Mouse (Mus musculus): Measurements from ENCODE around the gene Tspan5. TPM values are rescaled to one million over a fixed set of nuclear protein-coding genes. Genes with fewer than 3 reads are reported as not detected.

Tspan5 gene
- polyA plus RNA-seq, 1 experiment from 2014 or later, result 38.7 TPM

- Histone ChIP-seq H3K4me3 (ENCODE audit: low read depth, low read length) (no peak overlapping the region), H3K4me2 (ENCODE audit: low read depth, low read length) (peak overlapping the region; percentile 38), H3K27ac (replicated peaks; ENCODE audit: low read depth, low read length) (peak overlapping the region; percentile 79), H3K36me3 (ENCODE audit: control insufficient read depth, insufficient read depth, low read length) (no peaks in the 10 kb centered on the region), H3K9me3 (ENCODE audit: control insufficient read depth, low read length) (no peaks in the 10 kb centered on the region), H3K4me1 (ENCODE audit: control insufficient read depth, insufficient read depth, low read length) (peaks cover 27% of the 10 kb centered on the region), H3K27me3 (replicated peaks; ENCODE audit: control insufficient read depth, insufficient read depth, low read length) (no peaks in the 10 kb centered on the region), H3K9ac (ENCODE audit: low read depth, low read length) (no peak overlapping the region)
- DNase-seq (ENCODE audit: low spot score) (peak; percentile 90), ATAC-seq (ENCODE audit: low read depth) (peak; percentile 69)
- WGBS, result 39% methylated on average over 12 of the region's 12 CpGs
These were observed 122.2 kb downstream of the Tspan5 start for GRCm38 (mm10) chr3:138864166-138864648.

GRCm38 (mm10) chr3:138865271-138865670 lies 123.3 kb downstream of the Tspan5 start:
- peaks cover 19% of the 10 kb centered on the region for H3K4me1 ChIP-seq (ENCODE audit: control insufficient read depth, insufficient read depth, low read length)
- no peak for DNase-seq (ENCODE audit: low spot score)
- no peaks in the 10 kb centered on the region for H3K36me3 ChIP-seq (ENCODE audit: control insufficient read depth, insufficient read depth, low read length)
- no peak overlapping the region for H3K4me3 ChIP-seq (ENCODE audit: low read depth, low read length)
- 78% methylated on average over 5 of the region's 5 CpGs for WGBS
- no peak overlapping the region for H3K4me2 ChIP-seq (ENCODE audit: low read depth, low read length)
- no peaks in the 10 kb centered on the region for H3K9me3 ChIP-seq (ENCODE audit: control insufficient read depth, low read length)
- no peak for ATAC-seq (ENCODE audit: low read depth)
- peak overlapping the region; percentile 79 for H3K27ac ChIP-seq (replicated peaks; ENCODE audit: low read depth, low read length)
- H3K9ac ChIP-seq (ENCODE audit: low read depth, low read length), result no peak overlapping the region
- H3K27me3 ChIP-seq (replicated peaks; ENCODE audit: control insufficient read depth, insufficient read depth, low read length), result no peaks in the 10 kb centered on the region

GRCm38 (mm10) chr3:138867149-138867848 lies 125.3 kb downstream of the Tspan5 start:
- H3K36me3 ChIP-seq (ENCODE audit: control insufficient read depth, insufficient read depth, low read length), result no peaks in the 10 kb centered on the region
- no peak overlapping the region for H3K9ac ChIP-seq (ENCODE audit: low read depth, low read length)
- ATAC-seq (ENCODE audit: low read depth) (no peak), DNase-seq (ENCODE audit: low spot score) (no peak)
- H3K4me3 ChIP-seq (ENCODE audit: low read depth, low read length), result no peak overlapping the region
- 66% methylated on average over 16 of the region's 16 CpGs for WGBS
- H3K9me3 ChIP-seq (ENCODE audit: control insufficient read depth, low read length), result no peaks in the 10 kb centered on the region
- H3K4me2 ChIP-seq (ENCODE audit: low read depth, low read length), result 0 out of 2 replicates have a peak overlapping the region, but pooled peaks have one; percentile 2
- peaks cover 19% of the 10 kb centered on the region for H3K4me1 ChIP-seq (ENCODE audit: control insufficient read depth, insufficient read depth, low read length)
- no peaks in the 10 kb centered on the region for H3K27me3 ChIP-seq (replicated peaks; ENCODE audit: control insufficient read depth, insufficient read depth, low read length)
- no peak overlapping the region for H3K27ac ChIP-seq (replicated peaks; ENCODE audit: low read depth, low read length)

GRCm38 (mm10) chr3:138868409-138868808 lies 126.4 kb downstream of the Tspan5 start:
- ATAC-seq (ENCODE audit: low read depth) (no peak), DNase-seq (ENCODE audit: low spot score) (no peak)
- Histone ChIP-seq H3K4me3 (ENCODE audit: low read depth, low read length) (no peak overlapping the region), H3K9me3 (ENCODE audit: control insufficient read depth, low read length) (no peaks in the 10 kb centered on the region), H3K4me1 (ENCODE audit: control insufficient read depth, insufficient read depth, low read length) (peaks cover 19% of the 10 kb centered on the region), H3K27ac (replicated peaks; ENCODE audit: low read depth, low read length) (no peak overlapping the region), H3K4me2 (ENCODE audit: low read depth, low read length) (no peak overlapping the region), H3K9ac (ENCODE audit: low read depth, low read length) (no peak overlapping the region), H3K27me3 (replicated peaks; ENCODE audit: control insufficient read depth, insufficient read depth, low read length) (no peaks in the 10 kb centered on the region), H3K36me3 (ENCODE audit: control insufficient read depth, insufficient read depth, low read length) (no peaks in the 10 kb centered on the region)
- WGBS, result 61% methylated on average over 13 of the region's 13 CpGs

- Histone ChIP-seq H3K36me3 (ENCODE audit: control insufficient read depth, insufficient read depth, low read length) (no peaks in the 10 kb centered on the region), H3K27me3 (replicated peaks; ENCODE audit: control insufficient read depth, insufficient read depth, low read length) (no peaks in the 10 kb centered on the region), H3K4me3 (ENCODE audit: low read depth, low read length) (no peak overlapping the region), H3K4me1 (ENCODE audit: control insufficient read depth, insufficient read depth, low read length) (0 out of 2 replicates have a peak, but pooled peaks cover 7% of the 10 kb centered on the region), H3K4me2 (ENCODE audit: low read depth, low read length) (no peak overlapping the region), H3K9me3 (ENCODE audit: control insufficient read depth, low read length) (no peaks in the 10 kb centered on the region), H3K9ac (ENCODE audit: low read depth, low read length) (no peak overlapping the region), H3K27ac (replicated peaks; ENCODE audit: low read depth, low read length) (no peak overlapping the region)
- ATAC-seq (ENCODE audit: low read depth) (no peak), DNase-seq (ENCODE audit: low spot score) (no peak)
- 93% methylated on average over 7 of the region's 7 CpGs for WGBS
These were observed 133.3 kb downstream of the Tspan5 start for GRCm38 (mm10) chr3:138875282-138875681.

GRCm38 (mm10) chr3:138875936-138876335 lies 133.9 kb downstream of the Tspan5 start:
- Histone ChIP-seq H3K9me3 (ENCODE audit: control insufficient read depth, low read length) (no peaks in the 10 kb centered on the region), H3K4me3 (ENCODE audit: low read depth, low read length) (no peak overlapping the region), H3K4me1 (ENCODE audit: control insufficient read depth, insufficient read depth, low read length) (0 out of 2 replicates have a peak, but pooled peaks cover 7% of the 10 kb centered on the region), H3K27ac (replicated peaks; ENCODE audit: low read depth, low read length) (no peak overlapping the region), H3K4me2 (ENCODE audit: low read depth, low read length) (no peak overlapping the region), H3K27me3 (replicated peaks; ENCODE audit: control insufficient read depth, insufficient read depth, low read length) (no peaks in the 10 kb centered on the region), H3K9ac (ENCODE audit: low read depth, low read length) (no peak overlapping the region), H3K36me3 (ENCODE audit: control insufficient read depth, insufficient read depth, low read length) (no peaks in the 10 kb centered on the region)
- no peak for DNase-seq (ENCODE audit: low spot score)
- 88% methylated on average over 6 of the region's 6 CpGs for WGBS
- no peak for ATAC-seq (ENCODE audit: low read depth)

GRCm38 (mm10) chr3:138876418-138876817 lies 134.4 kb downstream of the Tspan5 start:
- 81% methylated on average over 10 of the region's 10 CpGs for WGBS
- peak overlapping the region; percentile 65 for H3K27ac ChIP-seq (replicated peaks; ENCODE audit: low read depth, low read length)

GRCm38 (mm10) chr3:138876931-138877361 lies 135.0 kb downstream of the Tspan5 start:
- no peak for ATAC-seq (ENCODE audit: low read depth)
- WGBS, result 81% methylated on average over 14 of the region's 14 CpGs

More at GRCm38 (mm10) chr3:138876418-138876817, 134.4 kb downstream of the Tspan5 start:
- Histone ChIP-seq H3K9ac (ENCODE audit: low read depth, low read length) (no peak overlapping the region), H3K4me2 (ENCODE audit: low read depth, low read length) (no peak overlapping the region), H3K36me3 (ENCODE audit: control insufficient read depth, insufficient read depth, low read length) (no peaks in the 10 kb centered on the region), H3K27me3 (replicated peaks; ENCODE audit: control insufficient read depth, insufficient read depth, low read length) (no peaks in the 10 kb centered on the region), H3K9me3 (ENCODE audit: control insufficient read depth, low read length) (no peaks in the 10 kb centered on the region), H3K4me1 (ENCODE audit: control insufficient read depth, insufficient read depth, low read length) (0 out of 2 replicates have a peak, but pooled peaks cover 7% of the 10 kb centered on the region), H3K4me3 (ENCODE audit: low read depth, low read length) (no peak overlapping the region)
- no peak for DNase-seq (ENCODE audit: low spot score)
- ATAC-seq (ENCODE audit: low read depth), result no peak

More at GRCm38 (mm10) chr3:138876931-138877361, 135.0 kb downstream of the Tspan5 start:
- DNase-seq (ENCODE audit: low spot score), result no peak
- Histone ChIP-seq H3K27me3 (replicated peaks; ENCODE audit: control insufficient read depth, insufficient read depth, low read length) (no peaks in the 10 kb centered on the region), H3K4me2 (ENCODE audit: low read depth, low read length) (no peak overlapping the region), H3K4me1 (ENCODE audit: control insufficient read depth, insufficient read depth, low read length) (0 out of 2 replicates have a peak, but pooled peaks cover 7% of the 10 kb centered on the region), H3K9ac (ENCODE audit: low read depth, low read length) (no peak overlapping the region), H3K4me3 (ENCODE audit: low read depth, low read length) (no peak overlapping the region), H3K36me3 (ENCODE audit: control insufficient read depth, insufficient read depth, low read length) (no peaks in the 10 kb centered on the region), H3K9me3 (ENCODE audit: control insufficient read depth, low read length) (no peaks in the 10 kb centered on the region), H3K27ac (replicated peaks; ENCODE audit: low read depth, low read length) (peak overlapping the region; percentile 65)
